Mouse (Mus musculus) layer of hippocampus, adult 18-20 months (tissue): ENCODE data around the gene Wnt5b. TPM values are rescaled to one million over a fixed set of nuclear protein-coding genes. Genes with fewer than 3 reads are reported as not detected.
A peak's percentile ranks its signal among the peaks of the same experiment; 100 is the strongest.

Experiments
- DNase-seq, 2 experiments: peaks; one replicate each; pipeline ENCODE4 v3.0.0; 2022; ENCODE audit warnings: low spot score in 2 of 2
- total RNA-seq, 2 experiments: library from RNA; stranded (reverse); gene quantifications; 2 replicates each; pipeline ENCODE4 v1.2.3; 2021

The Wnt5b gene
- total RNA-seq, 2 experiments from 2014 or later, result 2.6 to 2.9 TPM

GRCm38 (mm10) chr6:119418392-119419251 lies 125.5 kb downstream of the Wnt5b start:
- DNase-seq, result peak in 1 of 2 experiments; percentile 60

DNA sequence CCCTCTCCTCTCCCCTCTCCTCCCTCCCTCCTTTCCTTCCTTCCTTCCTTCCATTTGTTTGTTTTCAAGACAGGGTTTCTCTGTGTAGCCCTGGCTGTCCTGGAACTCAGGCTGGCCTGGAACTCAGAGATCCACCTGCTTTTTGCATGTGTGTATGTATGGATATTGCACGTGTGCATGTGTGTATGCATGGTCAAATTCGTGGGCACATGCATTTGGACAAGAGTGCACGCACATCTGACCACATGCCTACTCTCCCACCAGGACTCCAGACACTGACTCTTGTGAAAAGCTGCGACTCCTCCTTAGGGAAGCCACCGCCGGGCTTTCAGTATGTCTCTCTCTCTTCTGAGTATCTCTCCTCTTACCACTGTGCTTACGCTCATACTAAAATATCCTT lies 126.3 kb downstream of the Wnt5b start:
- DNase-seq, result no peak

GRCm38 (mm10) chr6:119417354-119417753 lies 126.8 kb downstream of the Wnt5b start, which contains the start of gene Adipor2:
Adipor2 (minus strand) TSS chr6:119417704.
- peak in 1 of 2 experiments; percentile 39 for DNase-seq

DNA sequence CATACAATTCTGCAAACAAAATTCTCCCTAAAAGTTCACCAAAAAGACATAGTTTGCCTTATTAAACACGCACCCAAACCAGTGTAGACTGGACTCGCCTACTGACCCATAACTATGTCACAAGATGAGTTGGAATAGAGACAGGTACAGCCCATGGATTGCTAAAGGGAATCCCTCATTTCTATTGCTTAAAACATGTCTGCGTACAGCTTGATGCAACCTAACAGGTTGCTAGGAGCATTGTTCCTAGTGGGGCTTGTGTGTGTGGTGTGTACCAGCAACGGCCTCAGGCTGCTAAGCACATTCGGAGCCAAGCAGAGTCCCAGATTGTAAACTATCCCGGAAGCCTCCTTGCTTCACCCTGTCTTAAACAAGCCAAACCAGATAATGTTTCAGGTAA lies 127.5 kb downstream of the Wnt5b start:
- DNase-seq, result no peak

DNA sequence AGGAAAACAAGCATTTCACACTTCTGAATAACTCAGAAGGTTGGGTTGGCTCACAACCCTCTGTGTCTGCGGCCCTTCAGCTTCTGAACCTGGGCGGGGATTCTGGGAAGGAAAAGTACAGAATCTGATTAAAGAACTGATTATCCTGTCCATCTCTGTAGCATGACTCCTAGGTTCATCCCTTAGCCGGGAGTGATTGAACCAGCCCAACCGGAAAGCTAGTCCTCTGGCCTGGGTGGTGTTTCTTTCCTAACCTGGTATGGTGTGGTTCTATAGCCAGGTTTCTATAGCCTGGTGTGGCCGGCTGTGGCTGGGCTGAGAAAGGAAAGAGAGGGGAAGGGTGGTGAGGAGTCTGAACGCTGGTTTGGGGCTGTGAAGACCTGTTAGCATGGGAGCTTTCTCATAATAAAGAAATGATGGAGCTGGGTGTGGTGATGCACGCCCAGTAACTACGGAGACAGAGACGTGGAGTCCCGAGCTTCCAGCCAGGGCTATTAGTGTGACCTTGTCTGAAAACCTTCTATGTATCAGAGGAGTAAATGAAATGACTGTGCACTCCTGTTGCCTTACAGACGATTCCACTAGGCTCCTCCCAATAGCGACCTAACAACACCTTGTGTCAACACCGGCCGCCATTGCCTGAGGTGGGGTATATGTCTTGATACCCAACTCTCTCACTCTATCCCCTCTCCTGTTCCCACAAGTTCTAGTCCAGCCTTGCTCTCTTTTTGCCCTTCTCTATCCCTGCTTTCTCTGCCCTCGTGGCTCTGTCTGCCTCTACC lies 129.7 kb downstream of the Wnt5b start:
- DNase-seq, result no peak

- no peak for DNase-seq
Measured at GRCm38 (mm10) chr6:119412588-119412987, 131.6 kb downstream of the Wnt5b start.

DNA sequence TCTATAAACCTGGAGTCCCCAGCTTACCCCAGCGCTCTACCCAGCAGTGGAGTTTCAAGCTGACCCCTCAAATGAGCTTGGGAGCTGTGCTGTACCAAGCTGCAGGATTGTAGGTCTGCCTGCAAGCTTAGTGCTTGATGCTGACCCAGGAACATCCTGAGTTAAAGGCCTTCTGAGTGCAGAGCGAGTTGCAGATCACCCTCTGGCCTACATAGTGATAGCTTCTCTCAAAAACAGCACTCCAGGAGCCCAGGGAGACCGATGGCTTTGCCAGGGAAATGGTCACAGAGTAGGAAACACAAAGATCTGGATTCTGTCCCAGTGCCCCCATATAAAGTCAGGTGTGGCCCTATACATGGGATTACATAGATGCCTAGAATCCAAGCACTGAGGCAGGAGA lies 132.6 kb downstream of the Wnt5b start:
- no peak for DNase-seq

DNA sequence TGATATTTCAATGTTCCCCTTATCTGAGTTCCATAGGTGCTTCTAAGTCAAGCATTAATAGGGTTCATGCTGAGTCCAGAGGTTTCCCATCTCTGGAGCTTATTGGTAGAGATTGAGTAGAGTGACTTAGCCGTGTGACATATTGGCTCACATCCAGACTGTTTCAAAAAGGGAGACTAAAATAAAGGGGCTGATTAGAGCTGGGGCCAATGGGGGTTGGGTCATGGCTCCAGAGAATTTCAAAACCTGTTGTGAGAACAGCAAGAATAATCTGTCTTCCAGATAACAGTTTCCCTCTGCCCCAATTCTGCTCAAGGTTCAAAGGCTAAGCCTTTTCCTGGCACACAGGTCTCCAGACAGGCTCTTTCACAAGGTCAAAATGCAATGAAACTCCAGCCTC lies 134.4 kb downstream of the Wnt5b start:
- DNase-seq, result no peak

- DNase-seq, result no peak
Measured at GRCm38 (mm10) chr6:119408582-119408981, 135.6 kb downstream of the Wnt5b start.

DNA sequence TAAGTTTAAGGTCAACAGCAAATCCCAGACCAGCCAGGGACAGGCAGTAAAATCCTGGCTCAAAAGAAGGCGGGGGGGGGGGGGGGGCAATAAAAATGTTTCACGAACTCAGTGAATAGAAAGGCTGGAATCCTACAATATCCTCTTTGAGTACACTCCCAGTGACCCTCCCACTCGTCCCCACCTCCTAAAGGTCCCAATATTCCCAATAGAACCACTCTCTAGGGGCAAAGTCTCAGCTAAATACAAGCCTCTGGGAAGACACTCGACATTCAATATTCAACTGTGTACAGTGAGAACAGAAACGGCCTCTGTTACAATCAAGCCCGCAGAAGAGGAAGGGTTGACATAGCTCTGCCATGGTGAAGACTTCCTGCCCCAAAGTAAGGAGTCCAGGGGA lies 136.3 kb downstream of the Wnt5b start:
- DNase-seq, result no peak

DNA sequence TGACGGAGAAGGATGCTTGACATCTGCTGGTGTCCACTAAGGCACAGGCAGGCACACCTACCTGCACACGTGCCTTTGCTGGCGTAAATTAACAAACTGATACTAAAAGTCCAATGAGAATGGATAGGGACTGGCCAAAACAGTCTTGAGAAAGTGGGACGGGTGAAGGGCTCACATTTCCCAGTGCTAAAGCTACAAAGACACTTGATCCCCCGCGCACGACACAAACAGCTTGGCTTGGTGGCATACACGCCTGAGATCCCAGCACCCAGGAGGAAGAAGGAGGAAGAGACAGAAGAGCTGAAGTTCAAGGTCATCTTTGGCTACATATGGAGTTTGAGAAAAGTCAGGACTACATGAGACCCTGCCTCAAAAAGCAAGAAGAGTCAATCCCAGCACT lies 137.6 kb downstream of the Wnt5b start:
- no peak for DNase-seq

DNA sequence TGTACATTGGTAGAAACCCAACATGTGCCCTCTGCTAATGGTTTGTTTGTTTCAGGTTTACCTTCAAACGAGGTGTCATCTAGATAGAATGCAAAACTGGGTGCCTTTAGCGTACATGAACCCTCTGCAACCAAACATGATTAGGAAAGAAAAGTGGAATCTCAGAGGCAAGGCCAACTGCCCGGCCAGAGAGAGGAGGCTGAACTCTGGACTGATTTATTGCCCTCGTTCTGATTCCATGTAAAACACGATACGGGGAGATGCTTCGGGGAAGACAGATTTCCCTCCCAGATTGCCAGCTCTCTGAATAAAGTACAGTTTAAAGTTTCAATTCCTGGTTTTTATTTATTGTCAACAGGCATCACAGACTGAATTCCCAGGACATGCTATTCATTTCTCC lies 138.8 kb downstream of the Wnt5b start:
- DNase-seq, result no peak

GRCm38 (mm10) chr6:119404854-119405253 lies 139.3 kb downstream of the Wnt5b start:
- no peak for DNase-seq

DNA sequence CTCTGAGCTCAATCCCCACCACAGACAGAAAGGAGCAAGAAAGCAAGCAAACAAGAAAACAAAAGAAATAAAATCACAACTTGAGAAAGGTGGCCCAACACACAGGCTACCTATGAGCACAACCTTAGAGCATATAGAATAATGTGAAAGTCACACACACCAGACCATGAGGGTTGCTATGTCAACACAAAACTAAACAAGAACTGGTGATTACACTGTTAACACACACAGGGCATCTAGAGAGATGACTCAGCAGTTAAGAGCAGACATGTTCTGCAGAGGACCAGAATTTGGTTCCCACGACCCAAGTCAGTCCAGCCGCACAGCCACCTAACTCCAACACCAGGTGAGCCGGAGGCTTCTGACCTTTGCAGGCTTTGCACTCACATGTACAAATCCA lies 141.2 kb downstream of the Wnt5b start:
- DNase-seq, result no peak

DNA sequence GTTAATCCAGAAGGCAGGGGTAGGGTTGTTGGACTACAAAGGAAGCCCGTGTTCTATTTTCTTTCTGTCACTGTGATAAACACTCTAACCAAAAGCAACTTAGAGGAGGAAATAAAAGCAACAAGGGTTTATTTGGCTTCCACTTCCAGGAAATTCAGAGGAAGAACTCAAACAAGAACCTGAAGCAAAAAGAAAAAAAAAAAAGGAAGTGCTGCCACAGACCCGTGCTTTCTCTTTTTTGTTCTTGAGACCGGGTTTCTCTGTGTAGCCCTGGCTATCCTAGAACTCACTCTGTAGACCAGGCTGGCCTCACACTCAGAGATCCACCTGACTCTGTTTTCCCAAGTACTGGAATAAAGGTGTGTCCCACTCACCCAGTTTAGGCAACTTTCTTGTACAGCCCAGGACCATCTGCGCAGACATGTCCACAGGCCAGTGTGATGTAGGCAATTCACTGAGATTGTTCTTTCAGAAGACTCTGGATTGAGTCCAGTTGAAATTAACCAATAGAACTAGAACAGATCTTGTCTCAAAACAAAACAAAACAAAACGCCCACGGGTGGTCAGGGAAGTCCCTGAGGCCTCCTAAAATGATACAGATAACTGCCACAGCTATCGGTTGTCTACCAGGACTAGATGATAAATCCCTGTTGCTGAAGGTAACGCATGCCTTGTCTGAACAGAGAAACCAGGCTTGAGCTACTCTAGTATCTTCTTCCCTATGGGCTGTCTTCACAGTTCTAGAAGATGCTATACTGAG lies 142.4 kb downstream of the Wnt5b start:
- no peak for DNase-seq

DNA sequence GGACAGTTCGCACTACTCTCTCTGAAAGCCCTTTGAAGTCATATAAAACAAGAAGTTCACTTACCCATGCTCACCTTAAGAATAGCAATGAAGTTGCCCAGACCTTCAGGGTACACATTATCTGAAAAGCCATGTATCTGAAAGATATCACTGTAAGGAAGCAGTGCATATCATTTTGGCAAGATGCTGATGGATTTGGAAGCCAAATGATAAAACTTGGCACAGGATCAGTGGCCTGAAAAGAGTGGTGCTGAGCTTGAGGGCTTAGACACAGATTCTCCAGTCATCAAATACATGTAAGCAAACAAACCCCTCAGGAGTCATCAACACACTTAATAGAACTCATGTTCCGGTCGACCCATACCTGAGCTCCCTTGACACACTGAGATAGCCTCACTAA lies 143.5 kb downstream of the Wnt5b start:
- DNase-seq, result no peak

DNA sequence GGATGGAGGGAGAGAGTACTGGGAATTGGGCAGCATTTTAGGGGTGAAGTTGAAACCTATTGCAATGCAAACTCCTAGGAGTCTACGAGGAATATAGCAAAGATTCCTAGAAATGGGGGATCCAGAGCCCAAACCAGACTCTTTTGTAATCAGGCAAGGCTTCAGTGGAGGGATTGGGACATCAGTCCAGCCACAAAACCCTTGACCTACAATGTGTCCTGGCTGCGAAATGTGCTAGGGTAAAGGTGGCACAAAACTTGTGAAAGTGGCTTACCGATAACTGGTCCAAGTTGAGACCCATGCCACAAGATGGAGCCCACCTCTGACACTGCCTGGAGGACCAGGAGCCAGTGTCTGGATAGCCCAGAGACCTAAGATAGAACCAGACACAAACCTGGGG lies 144.8 kb downstream of the Wnt5b start:
- DNase-seq, result no peak

- DNase-seq, result no peak
Measured at GRCm38 (mm10) chr6:119396309-119396634, 147.9 kb downstream of the Wnt5b start.

- DNase-seq, result no peak
Measured at GRCm38 (mm10) chr6:119395421-119396308, 148.5 kb downstream of the Wnt5b start.

DNA sequence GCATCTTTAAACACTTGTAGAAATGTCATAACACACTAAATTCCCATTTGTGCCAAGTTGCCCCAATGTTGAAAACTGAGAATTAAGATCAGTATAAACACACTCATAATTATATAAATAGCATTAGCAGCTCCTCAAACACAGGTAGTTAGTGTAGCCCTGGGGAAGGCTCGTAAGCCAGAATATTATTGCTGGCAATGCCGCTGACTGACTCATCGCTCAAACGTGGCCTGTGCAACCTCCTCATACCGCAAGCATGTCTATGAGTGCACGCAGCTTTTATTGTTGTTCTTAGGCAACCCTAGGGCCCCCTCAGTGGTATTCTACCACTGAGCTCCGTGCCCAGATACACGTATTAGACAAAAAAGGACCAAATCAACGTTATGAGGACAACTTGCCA lies 151.3 kb downstream of the Wnt5b start:
- no peak for DNase-seq

DNA sequence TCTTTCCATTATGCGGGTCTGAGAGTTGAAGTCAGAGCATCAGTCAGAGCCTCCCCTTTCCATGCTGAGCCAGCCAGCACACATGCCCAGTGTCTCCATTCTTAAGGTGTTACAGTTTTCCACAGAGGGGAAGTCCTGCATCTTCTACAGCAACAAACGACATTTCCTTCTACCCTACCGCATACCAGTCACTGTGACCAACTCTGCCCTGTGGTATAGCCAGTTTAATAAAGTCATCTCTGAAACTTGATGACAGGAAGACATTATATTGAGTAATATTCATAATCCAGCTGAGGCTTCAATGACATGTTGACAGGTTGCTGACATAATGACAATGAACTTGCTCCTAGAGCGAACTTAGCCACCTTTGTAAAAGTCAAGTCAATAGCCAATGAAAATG lies 153.4 kb downstream of the Wnt5b start:
- no peak for DNase-seq
